Mouse (Mus musculus): ENCODE measurements at regions not wholly inside any gene's neighbourhood (a gene's known extent, or its start where the extent isn't known, plus 50 kb on each side); places are given as distances from the start of the nearest gene placed in this dataset.

- H3K9ac ChIP-seq = no peak overlapping the region
- WGBS = 64% methylated on average over 10 of the region's 10 CpGs
- no peak overlapping the region for H3K4me2 ChIP-seq
- H3K27ac ChIP-seq = no peak overlapping the region
- H3K4me1 ChIP-seq = peaks cover 9% of the 10 kb centered on the region; the same call in 1 of the 2 replicates
- H3K4me3 ChIP-seq = no peak overlapping the region
- H3K9me3 ChIP-seq = no peaks in the 10 kb centered on the region
- ATAC-seq (replicated peaks) = no peak
- H3K36me3 ChIP-seq (replicated peaks) = no peaks in the 10 kb centered on the region
- H3K27me3 ChIP-seq (replicated peaks) = no peaks in the 10 kb centered on the region
These were observed 60.9 kb upstream of the Slc45a1 start for GRCm38 (mm10) chr4:150712856-150713255.

DNA sequence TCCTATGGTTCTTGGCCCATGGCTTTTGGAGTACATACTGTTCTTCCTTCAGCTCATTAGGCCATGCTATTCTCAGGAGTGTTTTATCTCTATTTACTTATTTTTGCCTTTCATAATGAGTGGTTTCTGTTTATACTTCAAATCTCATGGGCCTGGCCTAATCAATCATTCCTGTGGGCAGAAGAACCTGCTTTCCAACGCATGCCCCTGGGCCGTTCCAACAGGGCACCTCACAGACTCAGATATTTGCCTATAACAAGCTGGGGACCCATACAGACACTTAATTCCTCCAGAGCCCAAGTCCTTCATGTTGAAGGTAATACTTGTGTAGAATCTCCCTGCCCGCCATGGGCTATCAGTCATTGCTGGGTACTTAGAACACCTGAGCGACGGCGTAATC lies 59.7 kb upstream of the Slc45a1 start:
- WGBS = 96% methylated on average over 6 of the region's 6 CpGs
- ATAC-seq (replicated peaks) = no peak

GRCm38 (mm10) chr4:150709391-150710130 lies 57.6 kb upstream of the Slc45a1 start:
- H3K4me3 ChIP-seq = no peak overlapping the region
- no peaks in the 10 kb centered on the region for H3K9me3 ChIP-seq
- no peak overlapping the region for H3K27ac ChIP-seq
- H3K9ac ChIP-seq = no peak overlapping the region
- 0 out of 2 replicates have a peak, but pooled peaks cover 4% of the 10 kb centered on the region for H3K4me1 ChIP-seq
- WGBS = 24% methylated on average over 11 of the region's 11 CpGs
- 0 out of 2 replicates have a peak, but pooled peaks cover 3% of the 10 kb centered on the region for H3K27me3 ChIP-seq (replicated peaks)
- H3K36me3 ChIP-seq (replicated peaks) = no peaks in the 10 kb centered on the region
- H3K4me2 ChIP-seq = no peak overlapping the region
- no peak for ATAC-seq (replicated peaks)

More for the DNA sequence above, 59.7 kb upstream of the Slc45a1 start:
- no peaks in the 10 kb centered on the region for H3K27me3 ChIP-seq (replicated peaks)
- H3K4me2 ChIP-seq = no peak overlapping the region
- no peak overlapping the region for H3K4me3 ChIP-seq
- no peak overlapping the region for H3K27ac ChIP-seq
- H3K9ac ChIP-seq = no peak overlapping the region
- H3K36me3 ChIP-seq (replicated peaks) = no peaks in the 10 kb centered on the region
- no peaks in the 10 kb centered on the region for H3K9me3 ChIP-seq
- H3K4me1 ChIP-seq = 0 out of 2 replicates have a peak, but pooled peaks cover 4% of the 10 kb centered on the region

- no peak for ATAC-seq (replicated peaks)
- Histone ChIP-seq H3K4me3 (no peak overlapping the region), H3K27me3 (replicated peaks) (0 out of 2 replicates have a peak, but pooled peaks cover 3% of the 10 kb centered on the region), H3K4me1 (0 out of 2 replicates have a peak, but pooled peaks cover 4% of the 10 kb centered on the region), H3K27ac (no peak overlapping the region), H3K9ac (no peak overlapping the region), H3K36me3 (replicated peaks) (no peaks in the 10 kb centered on the region), H3K9me3 (no peaks in the 10 kb centered on the region), H3K4me2 (no peak overlapping the region)
- WGBS = 87% methylated on average over 4 of the region's 4 CpGs
These were observed 56.6 kb upstream of the Slc45a1 start for GRCm38 (mm10) chr4:150708572-150708984.

GRCm38 (mm10) chr4:150707725-150708571 lies 56.0 kb upstream of the Slc45a1 start:
- H3K4me3 ChIP-seq = no peak overlapping the region
- 0 out of 2 replicates have a peak, but pooled peaks cover 4% of the 10 kb centered on the region for H3K4me1 ChIP-seq
- 72% methylated on average over 20 of the region's 20 CpGs for WGBS
- 0 out of 2 replicates have a peak, but pooled peaks cover 3% of the 10 kb centered on the region for H3K27me3 ChIP-seq (replicated peaks)
- no peak for ATAC-seq (replicated peaks)
- H3K4me2 ChIP-seq = no peak overlapping the region
- H3K9ac ChIP-seq = no peak overlapping the region
- H3K27ac ChIP-seq = no peak overlapping the region
- no peaks in the 10 kb centered on the region for H3K36me3 ChIP-seq (replicated peaks)
- no peaks in the 10 kb centered on the region for H3K9me3 ChIP-seq

GRCm38 (mm10) chr4:150706793-150707724 lies 55.1 kb upstream of the Slc45a1 start:
- H3K36me3 ChIP-seq (replicated peaks) = no peaks in the 10 kb centered on the region
- H3K4me2 ChIP-seq = no peak overlapping the region
- 80% methylated on average over 19 of the region's 19 CpGs for WGBS
- H3K27me3 ChIP-seq (replicated peaks) = 0 out of 2 replicates have a peak, but pooled peaks cover 3% of the 10 kb centered on the region
- no peak overlapping the region for H3K27ac ChIP-seq
- ATAC-seq (replicated peaks) = no peak
- H3K4me3 ChIP-seq = no peak overlapping the region
- H3K4me1 ChIP-seq = 0 out of 2 replicates have a peak, but pooled peaks cover 4% of the 10 kb centered on the region
- no peak overlapping the region for H3K9ac ChIP-seq
- H3K9me3 ChIP-seq = no peaks in the 10 kb centered on the region

DNA sequence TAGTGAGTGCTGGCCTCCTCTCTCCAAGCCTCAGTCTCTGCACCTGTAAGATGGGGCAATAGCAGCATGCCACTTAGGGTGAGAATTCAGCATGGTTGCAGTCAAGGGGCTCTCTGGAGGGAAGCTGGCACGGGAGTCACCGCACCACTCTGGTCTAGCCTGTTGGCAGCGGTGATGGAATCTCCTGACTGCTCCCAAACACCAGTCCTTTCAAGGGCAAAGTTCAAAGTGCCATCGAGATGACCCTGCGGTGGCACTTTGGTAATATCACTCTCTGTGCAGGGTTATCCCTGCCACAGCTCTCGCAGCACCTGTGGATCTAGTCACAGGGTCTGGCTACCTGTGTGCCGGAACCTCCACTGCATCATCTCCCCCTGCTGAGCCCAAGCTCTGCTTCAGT lies 54.3 kb upstream of the Slc45a1 start:
- Histone ChIP-seq H3K27ac (no peak overlapping the region), H3K9me3 (no peaks in the 10 kb centered on the region), H3K36me3 (replicated peaks) (no peaks in the 10 kb centered on the region), H3K4me1 (0 out of 2 replicates have a peak, but pooled peaks cover 4% of the 10 kb centered on the region), H3K4me3 (no peak overlapping the region), H3K4me2 (no peak overlapping the region), H3K27me3 (replicated peaks) (0 out of 2 replicates have a peak, but pooled peaks cover 3% of the 10 kb centered on the region), H3K9ac (no peak overlapping the region)
- no peak for ATAC-seq (replicated peaks)
- 95% methylated on average over 7 of the region's 7 CpGs for WGBS

GRCm38 (mm10) chr4:150703266-150703665 lies 51.3 kb upstream of the Slc45a1 start:
- no peaks in the 10 kb centered on the region for H3K9me3 ChIP-seq
- no peak overlapping the region for H3K9ac ChIP-seq
- H3K4me3 ChIP-seq = no peak overlapping the region
- 0 out of 2 replicates have a peak, but pooled peaks cover 4% of the 10 kb centered on the region for H3K4me1 ChIP-seq
- no peaks in the 10 kb centered on the region for H3K36me3 ChIP-seq (replicated peaks)
- ATAC-seq (replicated peaks) = no peak
- H3K4me2 ChIP-seq = no peak overlapping the region
- H3K27me3 ChIP-seq (replicated peaks) = 0 out of 2 replicates have a peak, but pooled peaks cover 3% of the 10 kb centered on the region
- no peak overlapping the region for H3K27ac ChIP-seq
- 92% methylated on average over 5 of the region's 5 CpGs for WGBS

Measured in midbrain, embryonic 15.5 days (tissue).